Mouse (Mus musculus): ENCODE results near the gene Efna3.

The Efna3 gene

DNA sequence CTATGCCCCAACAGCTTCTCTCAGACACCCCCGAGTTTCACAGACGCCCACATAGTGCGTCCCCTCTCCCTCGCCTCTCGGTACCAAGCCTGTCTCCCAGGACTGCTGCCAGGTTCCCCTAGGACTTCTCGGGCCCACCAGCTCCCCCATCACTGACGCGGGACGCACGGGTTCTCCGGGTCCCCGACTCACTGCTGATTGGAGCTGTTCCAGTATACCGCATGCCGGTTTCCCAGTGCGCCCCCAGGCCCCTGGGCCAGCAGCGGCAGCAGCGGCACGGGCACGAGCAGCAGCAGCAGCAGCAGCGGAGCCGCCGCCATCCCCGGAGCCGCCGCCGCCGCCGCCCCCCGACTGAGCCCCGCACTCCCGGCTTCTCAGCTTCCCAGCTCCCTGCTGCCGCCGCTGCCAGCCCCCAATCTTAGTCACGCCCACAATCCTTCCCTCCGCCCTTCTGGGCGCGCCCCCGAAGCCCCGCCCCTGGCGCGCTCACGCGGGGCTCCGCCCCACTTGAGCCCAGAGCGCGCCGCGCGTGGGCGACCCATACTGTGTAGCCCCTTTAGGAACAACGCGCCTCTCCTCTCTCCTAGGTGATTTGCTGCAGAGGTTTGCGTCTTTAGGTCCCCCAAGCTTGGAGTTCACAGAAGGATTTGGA is at the start of gene Efna3:
Gene Efna3, minus strand, starts transcription at position 452 of the 652 bp plus-strand sequence.
- DNase-seq: peak; percentile 66 to 80

DNA sequence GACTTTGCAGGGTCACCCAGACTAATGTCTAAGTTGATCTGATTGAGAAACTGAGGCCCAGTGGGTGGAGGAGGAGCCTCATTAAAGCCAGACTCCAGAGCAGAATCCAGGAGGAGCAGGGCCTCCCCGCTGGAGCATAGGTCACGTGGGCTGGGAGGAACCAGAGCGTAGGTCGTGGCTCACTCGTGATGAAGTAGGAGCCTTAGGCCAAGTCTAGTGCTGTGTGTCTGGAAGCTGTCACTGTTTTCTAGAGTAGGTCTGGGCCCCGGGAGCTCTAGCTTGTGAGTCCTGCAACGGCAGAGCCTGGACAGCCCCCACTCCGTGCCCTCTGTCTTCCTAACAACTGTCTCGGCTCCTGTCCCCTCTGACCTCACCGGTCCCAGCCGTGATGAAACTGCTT is 44.6 kb upstream of the Efna3 start:
- DNase-seq: peak in 1 of 2 experiments; percentile 46

DNA sequence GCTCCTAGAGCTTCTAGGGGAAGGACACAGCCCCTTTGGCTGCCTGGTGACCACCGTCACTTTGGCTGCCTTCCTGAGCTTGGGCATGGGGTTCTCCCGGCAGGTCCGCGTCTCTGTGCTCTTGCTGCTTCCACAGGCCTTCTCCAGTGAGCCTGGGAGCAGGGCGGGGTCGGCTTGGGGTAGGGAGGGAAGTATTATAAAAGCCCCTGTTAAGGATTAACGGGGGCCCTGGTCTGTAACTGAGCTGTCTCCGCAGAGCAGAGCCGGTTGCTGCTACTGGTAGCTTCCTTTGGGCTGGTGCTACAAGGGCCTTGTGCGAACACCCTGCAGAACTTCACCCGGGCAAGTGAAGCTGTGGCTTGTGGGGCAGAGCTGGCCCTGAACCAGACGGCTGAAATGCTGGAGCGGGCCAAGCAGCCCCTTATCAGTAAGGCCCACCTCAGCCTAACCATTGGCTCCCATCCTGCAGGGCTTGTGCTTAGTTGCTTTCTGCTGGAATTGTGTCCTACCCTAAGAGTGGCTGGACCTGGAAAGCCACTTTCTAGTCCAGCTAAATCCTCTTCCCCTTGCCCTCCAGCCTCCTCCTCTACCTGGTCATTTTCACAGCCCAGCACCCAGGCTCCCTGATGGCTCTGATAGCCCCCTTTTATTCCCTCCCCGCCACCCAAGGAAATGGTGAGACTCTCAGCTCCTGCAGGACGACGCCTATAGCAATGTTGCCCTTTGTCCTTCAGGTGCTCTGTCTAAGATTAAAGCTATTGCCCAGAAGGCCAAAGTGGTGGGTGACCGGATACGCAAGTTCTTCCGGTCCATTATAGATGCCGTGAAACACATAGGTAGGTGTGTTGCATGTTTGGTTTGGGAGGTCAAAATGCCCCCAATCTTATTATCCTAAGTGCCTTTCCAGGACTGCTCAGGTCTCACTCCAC is 43.0 kb upstream of the Efna3 start:
- DNase-seq: no peak

DNA sequence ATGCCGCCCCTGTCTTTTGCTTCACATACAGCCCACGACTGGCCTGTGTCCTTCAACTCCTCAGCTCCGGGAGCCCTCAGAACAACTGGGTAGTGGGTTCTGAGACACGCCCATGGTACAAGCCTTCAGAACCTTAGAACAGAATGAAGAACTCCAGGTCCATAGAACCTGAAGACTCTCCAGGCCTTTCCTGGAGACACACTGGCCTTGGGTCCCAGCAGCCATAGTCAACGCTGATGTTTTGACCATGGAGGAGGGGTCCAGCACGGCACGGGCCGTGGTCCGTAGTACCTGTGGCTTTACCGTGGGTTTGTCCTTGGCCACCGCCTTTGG is 42.4 kb upstream of the Efna3 start, which contains the start of gene Dcst1:
Gene Dcst1, minus strand, starts transcription at position 101 of the 333 bp plus-strand sequence.
- DNase-seq: no peak

DNA sequence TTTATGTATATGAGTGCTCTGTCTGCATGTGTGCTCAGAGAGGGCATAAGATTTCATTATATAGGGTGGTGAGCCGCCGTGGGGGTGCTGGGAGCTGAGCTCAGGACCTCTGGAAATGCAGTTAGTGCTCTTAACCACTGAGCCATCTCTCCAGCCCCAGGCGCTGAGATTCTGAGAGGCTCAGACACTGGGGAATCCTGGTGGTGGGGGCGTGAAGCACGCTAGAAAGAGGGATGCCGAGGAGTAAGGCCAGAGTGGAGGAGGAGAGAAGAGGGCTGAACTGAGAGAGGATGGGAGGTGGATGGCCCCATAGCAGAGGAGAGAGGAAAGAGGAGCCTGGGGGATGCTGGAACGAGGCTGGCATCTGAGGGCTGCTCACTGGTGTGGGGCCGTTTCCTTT is 41.9 kb upstream of the Efna3 start:
- no peak for DNase-seq

DNA sequence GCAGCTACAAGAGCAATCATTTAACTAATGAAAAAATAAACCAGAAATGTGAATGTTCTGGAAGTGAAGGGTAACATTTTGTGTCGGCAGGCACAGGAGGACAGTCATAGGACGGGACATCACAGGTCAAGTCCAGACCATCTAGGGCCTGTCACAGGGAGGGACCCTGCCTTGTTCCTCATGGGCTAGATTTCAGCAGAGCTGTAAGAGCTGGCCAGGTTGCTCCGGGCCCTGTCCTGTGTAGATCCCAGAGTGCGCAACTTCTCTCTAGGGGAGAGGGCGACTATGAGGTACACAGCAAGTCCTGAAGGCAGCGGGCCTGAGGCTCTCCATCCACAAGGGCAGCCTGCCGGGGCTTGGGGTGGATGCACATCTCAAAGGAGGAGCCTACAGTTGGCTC is 38.9 kb upstream of the Efna3 start, which contains the start of gene Dcst2:
Gene Dcst2, plus strand, starts transcription at position 301 of the 400 bp plus-strand sequence.
- DNase-seq: no peak

DNA sequence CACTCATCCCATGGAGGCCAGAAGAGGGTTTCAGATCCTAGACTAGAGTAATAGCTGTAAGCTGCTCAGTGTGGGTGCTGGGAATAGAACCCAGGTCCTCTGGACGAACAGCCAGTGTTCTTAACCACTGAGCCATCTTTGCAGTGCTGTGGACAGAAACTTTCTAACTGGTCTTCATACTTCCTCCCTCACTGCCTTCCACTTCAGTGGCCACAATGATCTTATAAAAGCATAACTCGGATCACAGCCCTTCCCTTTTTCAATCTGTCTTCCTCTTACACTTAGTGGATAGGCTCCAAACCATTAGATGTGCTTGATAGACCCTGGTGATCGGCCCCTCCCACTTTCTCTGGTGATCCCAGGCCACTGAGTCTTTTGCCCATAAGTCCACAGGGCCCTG is 37.5 kb upstream of the Efna3 start:
- DNase-seq: no peak

DNA sequence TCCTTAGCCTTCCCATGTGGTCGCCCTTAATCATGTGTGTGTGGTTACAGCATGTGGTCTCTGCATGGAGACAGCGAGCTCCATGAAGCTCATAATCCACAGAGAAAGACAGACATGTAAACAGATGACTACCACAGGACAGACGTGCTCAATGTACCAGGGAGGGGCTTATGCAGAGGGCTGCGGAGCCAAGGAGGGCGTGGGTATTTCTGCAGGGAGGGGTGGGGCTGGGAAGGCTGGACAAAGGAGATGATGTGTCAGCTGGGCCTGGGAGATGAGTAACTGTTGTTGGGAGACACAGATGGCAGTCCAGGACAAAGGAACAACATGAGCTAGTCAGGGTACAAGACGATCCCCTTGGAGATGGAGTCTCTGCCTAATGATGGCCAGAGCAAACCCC is 36.9 kb upstream of the Efna3 start:
- DNase-seq: no peak

DNA sequence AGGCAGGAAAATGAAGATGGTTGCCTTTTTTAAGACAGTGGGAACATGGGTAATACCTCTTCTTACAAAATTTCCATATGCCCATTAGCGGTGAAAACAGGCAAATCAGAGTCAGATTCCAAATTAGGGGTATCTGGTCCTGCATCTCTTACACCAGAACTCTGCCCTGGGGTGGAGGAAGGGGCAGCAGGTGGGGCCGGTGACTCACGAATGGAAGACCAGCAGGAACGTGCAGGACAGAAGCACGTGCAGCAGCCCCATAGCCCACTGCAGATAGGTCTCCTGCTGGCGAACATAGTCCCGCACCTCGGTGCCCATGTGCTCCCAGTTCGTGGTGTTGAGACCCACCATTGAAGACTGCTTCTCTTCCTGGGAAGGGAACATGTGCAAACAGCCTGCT is 33.3 kb upstream of the Efna3 start:
- no peak for DNase-seq

DNA sequence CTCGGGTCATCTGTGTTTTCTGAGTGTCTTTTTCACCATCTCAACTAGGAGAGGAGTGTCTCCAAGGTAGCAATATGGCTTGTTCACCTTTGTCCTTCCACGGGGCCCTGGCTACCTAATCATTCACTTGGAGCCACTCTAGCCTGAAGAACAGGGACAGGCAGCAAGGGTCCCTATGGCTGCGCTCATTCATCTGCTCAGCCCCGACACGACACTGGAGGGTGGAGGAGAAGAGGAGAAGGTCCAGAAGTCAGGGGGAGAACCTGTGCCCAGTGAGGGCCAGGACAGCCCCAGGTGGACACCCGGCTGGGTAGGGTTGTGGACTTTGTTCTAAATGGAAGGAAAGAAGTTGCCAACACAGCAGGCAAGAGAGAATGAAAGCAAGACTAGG is 32.7 kb upstream of the Efna3 start:
- peak; percentile 67 to 70 for DNase-seq

DNA sequence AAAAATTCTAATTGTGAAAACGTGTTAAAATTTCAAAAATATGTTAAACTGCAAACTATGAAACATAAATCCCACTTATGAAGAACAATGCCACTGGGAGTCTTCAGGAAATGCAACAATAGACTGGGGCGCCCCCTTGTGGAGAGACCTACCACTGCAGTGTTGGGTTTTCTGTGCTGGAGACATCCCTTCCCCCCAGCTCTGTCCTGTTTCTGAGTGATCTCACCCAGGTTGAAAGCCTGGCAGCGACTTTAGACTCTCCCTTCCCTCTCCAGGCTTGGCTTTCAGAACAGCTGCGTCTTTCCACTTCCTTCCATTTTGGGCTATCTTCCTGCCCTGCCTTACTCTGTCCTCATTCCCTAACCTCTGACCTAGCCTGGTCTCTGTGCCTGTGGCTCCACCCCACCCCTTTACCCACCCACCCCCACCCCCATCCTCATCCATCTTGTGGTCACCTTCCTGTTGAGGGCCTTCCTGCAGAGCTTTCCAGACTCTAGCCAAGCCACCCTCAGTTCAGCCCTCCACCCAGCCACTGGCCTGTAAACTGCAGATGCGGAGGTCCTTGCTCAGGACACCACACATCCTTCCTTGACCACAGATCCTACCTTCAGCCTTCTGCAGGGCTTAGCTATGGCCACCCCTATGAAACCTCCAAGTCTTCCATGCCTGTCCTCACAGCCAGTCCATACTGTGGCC is 32.2 kb upstream of the Efna3 start:
- peak; percentile 93 to 95 for DNase-seq

DNA sequence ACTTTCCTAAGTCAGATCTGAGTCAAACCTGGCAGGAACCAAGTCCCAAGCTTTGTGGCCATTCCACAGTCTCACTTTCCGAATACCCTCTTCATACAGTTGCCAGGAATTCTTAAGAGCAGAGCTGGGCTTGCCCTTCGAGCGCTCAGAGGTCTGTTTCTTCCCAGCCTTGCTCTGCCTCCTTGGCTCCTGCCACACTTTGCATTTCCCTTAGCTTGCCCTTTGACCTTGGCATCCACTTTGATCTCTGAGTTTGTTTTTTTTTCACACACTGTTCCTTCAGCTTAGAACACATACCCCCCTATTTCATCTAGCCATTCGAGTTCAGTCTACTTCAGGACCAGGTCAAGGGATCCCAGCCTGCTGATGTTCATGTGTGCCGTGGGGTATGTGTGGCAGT is 28.5 kb upstream of the Efna3 start:
- peak; percentile 70 to 78 for DNase-seq

DNA sequence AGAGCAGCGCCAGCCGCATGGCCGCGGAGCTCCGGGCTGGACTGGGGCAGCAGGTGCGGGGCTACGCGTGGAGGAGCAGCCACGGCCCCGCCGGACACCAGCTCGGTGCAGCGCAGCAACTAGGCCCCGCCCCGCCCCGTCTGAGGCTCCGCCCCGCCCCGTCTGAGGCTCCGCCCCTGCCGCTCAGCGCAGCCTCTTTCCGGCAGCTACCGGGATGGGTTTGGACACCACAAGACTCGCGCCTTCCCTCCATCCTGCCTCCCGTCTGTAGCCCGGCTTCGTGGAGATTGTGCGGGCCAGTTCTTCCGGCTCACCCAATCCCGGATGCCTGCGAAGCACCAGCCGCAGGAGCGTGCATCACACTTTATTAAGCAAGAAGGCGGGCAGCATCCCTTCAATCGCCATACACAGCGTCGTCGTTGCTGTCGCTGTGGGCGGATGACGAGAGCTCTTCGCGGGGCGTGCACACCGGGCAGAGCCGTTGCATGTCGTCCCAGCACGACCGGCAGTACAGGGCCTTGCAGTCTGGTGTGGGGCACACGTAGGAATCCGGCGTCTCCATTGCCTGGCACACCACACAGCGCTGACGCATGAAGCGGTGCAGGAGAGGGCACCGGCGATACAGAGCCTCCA is 27.2 kb upstream of the Efna3 start, which contains the start of gene Adam15:
Gene Adam15, minus strand, starts transcription at position 128 of the 633 bp plus-strand sequence.
- DNase-seq: peak; percentile 91 to 96

DNA sequence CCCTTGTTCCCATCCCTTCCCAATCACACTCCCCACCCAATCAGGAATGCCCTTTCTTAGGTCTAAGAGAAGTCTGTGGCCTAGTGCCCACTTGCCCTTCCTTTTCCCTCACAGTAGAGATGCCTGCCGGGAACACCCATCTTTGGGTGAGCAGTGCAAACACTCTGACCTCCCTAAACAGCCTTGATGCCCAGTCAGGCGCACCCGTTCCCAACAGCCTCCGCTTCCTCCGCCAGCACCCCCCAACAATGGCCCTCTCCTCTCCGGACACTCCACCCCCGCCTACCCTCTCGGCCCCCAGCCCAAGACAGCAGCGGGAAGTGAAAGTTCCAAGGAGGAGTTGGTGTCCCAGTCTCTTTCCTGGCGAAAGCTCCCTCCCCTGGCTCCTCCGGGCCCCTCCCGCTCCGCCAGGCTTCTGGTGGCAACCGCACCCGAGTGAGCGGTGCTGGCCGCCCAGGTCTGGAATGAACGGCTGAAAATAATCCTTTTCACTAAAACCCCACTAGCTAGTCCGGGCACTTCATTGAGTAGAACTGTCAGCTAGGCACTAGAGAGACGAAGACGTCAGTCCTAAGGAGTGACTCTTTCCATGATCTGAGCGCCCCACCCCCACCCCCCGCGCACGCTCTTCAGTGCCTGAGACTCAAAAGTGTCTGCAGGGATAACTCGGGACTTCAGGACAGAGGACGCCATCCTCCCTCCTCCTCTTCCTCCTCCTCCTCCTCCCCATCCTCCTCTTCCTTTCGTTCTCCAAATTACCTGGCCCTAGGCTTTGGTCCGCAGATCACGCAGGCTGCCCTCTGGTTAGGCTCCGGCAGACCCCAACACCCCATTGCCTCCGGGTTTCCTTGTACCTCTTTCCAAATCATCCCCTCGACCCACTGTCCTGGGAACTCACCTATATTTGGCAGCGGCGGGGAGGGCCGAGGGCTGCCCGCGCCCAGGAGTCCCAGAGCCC is 26.4 kb upstream of the Efna3 start:
- DNase-seq: peak; percentile 75 to 82

DNA sequence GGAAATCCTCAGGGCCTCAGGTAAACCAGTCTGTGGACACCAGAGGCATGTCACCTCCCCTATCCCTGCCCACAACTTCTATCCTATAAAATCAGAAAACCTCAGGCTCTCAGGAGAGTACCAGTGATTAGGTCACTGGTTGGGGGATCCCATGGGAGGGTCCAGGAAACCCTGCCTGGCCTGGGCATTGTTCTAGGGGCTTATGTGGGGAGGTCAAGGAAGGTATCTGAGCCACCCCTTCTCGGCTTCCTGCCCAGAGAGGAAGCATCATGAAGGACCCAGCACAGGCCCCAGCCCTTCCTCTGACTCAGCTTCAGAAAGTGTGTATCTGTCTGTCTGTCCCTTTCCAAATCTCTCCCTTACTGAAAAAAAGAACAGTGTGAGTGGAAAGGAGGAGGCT is 25.2 kb upstream of the Efna3 start:
- peak; percentile 56 to 74 for DNase-seq

DNA sequence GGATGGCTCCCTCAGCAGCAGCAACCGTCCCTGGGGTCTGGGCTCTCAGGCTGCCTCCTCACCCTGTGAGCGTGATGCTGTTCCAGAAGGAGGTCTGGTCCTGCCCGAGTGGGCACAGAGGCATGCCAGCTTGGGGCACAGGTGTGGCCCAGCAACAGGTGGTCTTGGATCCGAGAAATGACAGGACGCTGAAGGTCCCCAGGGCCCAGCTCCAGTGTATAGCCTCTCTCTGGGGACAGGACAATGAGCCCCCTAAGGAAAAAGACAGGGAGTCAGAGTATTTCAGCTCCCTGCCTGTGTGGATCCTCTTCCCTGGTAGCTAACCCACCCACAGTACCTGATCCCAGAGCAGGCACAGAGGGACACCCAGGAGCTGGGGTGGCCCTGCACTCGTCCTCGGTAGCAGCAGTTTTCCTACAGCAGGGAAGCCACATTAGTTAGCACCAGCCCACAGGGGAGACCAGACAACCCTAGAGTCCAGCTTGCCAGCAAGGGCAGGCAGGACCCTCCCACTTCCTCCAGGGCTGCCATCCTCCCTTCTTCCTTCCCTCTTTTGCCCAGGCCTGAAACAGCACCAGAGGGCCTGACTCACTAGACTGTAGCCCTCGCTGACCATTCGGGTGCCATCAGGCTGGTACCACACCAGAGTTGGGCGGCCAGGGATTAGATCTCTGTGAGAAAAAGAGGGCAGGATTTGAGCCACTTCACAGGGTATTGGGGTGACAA is 24.2 kb upstream of the Efna3 start:
- no peak for DNase-seq

DNA sequence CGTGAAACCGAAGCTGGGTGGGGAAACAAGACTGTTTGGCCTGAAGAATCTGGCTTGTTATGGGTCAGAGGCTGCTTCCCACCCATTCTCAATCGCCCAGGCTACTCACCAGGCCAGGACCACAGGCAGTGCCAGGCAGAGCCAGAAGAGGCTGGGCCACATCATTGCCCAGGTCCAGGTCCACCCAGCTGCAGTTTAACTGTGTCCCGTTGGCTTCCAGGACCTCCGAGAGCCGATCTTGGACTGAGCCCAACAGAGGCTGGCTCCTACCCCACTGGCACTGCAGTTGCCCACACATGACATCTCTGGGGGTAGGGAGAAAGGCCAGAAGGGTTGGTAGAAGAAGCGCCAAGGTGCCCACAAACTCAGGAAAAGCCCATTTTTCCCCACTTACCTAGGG is 20.5 kb upstream of the Efna3 start:
- DNase-seq: peak; percentile 56 to 63

DNA sequence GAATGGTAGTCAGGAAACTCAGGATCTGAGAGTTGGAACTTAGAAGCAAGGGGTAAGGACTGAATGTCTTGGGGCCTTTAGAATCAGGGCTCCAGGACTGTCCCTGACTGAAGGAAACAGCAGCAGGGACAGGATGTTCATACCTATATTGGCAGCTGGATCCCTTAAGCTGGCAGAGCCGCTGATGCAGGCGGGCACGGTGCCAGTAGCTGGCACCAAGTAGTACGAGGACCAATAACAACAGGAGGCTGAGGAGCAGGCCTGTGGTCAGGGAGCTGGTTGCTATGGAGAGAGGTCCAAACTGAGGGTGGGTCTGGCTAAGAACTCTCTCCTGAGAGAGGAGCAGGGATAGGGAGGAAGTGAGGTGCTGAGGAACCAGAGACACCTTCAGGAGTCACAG is 19.0 kb upstream of the Efna3 start:
- peak in 1 of 2 experiments; percentile 52 for DNase-seq

DNA sequence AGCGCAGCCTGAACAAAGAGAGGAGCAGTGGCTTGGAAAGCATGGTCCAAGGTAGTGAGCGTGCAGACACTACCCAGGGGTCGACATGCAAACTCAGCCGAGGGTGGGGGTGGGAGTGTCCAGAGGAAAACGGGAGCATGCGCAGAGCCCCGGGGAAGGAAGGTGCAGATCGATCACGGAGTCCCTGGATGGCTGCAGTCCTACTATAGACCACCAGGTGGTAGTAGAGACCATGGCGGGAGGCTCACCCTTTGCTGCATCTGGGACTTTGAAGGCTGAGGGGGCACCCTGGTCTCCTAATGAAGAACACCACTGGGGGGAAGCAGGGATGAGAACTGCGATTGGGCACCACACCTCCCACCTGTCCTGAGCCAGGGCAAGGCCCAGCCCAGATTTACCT is 17.7 kb upstream of the Efna3 start:
- peak; percentile 62 to 88 for DNase-seq

DNA sequence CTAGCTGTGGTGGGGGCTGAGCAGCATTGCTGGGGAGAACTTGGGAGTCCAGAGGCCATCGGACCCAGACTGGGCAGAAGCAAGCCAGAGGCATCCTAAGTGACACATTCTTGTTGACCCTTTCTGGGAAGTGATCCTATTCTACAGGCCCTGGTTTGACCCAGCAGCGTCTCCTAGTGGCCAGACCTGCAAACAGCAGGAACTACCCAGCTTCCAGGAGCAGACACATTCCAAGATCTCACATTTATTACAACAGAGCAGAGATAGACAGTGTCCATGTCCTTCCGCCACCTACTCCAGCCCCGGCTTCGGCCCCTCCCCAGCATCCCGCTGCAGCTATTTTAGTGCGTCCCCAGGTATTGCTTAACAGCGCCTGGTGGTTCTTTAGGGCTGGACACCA is 16.7 kb upstream of the Efna3 start:
- DNase-seq: peak; percentile 73 to 86

Measured in kidney, postnatal 36 days (tissue).